In the genomic region with DNA sequence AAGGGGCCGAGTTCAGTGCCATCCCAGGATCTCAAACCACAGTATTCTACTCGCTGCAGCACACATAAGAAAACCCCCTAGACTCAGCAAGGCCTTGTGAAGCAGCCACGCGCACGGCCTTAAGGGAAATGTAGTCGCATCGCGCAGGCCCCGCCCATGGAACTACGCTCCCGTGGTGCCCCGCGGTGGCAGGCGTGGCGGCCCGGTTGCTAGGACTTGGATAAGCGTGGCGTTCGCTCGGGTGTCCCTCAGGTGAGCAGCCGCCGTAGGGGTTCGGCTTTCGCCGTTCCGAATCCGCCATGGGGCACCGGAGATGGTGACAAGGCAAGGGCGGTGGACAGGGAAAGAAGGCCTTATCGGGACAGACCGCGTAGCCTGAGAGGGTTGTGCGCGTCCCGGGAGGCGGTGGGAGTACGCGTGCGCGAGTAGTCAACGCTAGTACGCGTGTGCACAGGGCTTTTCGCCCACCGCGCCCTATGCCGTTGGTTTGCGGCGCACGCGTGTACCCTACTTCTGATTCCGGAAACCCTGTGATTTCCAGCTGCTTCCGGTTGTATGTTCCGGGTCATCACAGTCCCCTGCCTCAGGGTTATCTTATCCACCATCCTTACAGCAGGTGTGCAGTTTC, we compare ENCODE assay signal across 8 mouse cellular contexts. TPM values are rescaled to one million over a fixed set of nuclear protein-coding genes. Genes with fewer than 3 reads are reported as not detected.
A peak's percentile ranks its signal among the peaks of the same experiment; 100 is the strongest.
DNase-seq lines count a peak whose midpoint lies in the region; ATAC-seq lines count a peak whose summit lies in the region.

A gene (plus strand): TSS at position 175 of the 628 bp plus-strand sequence.
A gene (plus strand): TSS at position 183 of the 628 bp plus-strand sequence.

- H3K4me3 ChIP-seq in intestine, embryonic 14.5 days (ENCODE audit: low read depth, low read length): peak within 1 kb of the TSS; percentile 91

- peak; percentile 94 for ATAC-seq in intestine, embryonic 14.5 days (replicated peaks; ENCODE audit: low FRiP score, low TSS enrichment, low read depth)

- peak within 1 kb of the TSS; percentile 60 for H3K9ac ChIP-seq in intestine, embryonic 14.5 days (ENCODE audit: low read length)

- H3K27ac ChIP-seq in intestine, embryonic 14.5 days (ENCODE audit: low read depth): peak within 1 kb of the TSS; percentile 80

- peak within 1 kb of the TSS; percentile 85 for H3K4me2 ChIP-seq in intestine, embryonic 14.5 days (ENCODE audit: low read length)

- intact Hi-C loops in gastrocnemius, postnatal 14 days (cut with DNase I; ENCODE audit: low total_unique reads): no loop called here
- intact Hi-C loops in left cerebral cortex, postnatal 14 days (cut with DNase I): no loop called here

- H3K4me1 ChIP-seq in intestine, embryonic 14.5 days (replicated peaks; ENCODE audit: control insufficient read depth, insufficient read depth, low read length): peaks cover 18% of the 10 kb centered on the region

- under 1% methylated on average over 54 of the region's 54 CpGs for whole genome bisulfite sequencing in intestine, embryonic 14.5 days

- H3K27me3 ChIP-seq in intestine, embryonic 14.5 days (replicated peaks; ENCODE audit: control insufficient read depth, insufficient read depth, low read length): no peaks in the 10 kb centered on the region

- peak; percentile 92 for DNase-seq in adipocyte (ENCODE audit: low spot score)
- peak; percentile 99 for DNase-seq in embryo, embryonic 10 days (ENCODE audit: low spot score)
- peak; percentile 94 for DNase-seq in gastrocnemius, postnatal 14 days
- DNase-seq in intestine, embryonic 14.5 days (ENCODE audit: low spot score): peak; percentile 98
- peak; percentile 95 to 97 for DNase-seq in left cerebral cortex, postnatal 14 days (ENCODE audit: low spot score in 2 of 2)
- DNase-seq in mesoderm, embryonic 11.5 days (ENCODE audit: low read depth, low spot score): peak; percentile 93
- peak; percentile 93 to 95 for DNase-seq in right cerebral cortex, postnatal 36 days (ENCODE audit: low spot score in 2 of 2)
- DNase-seq in yolk sac, embryonic 10.5 days (ENCODE audit: low spot score): peak; percentile 97

- peaks cover 19% of the 10 kb centered on the region for H3K36me3 ChIP-seq in intestine, embryonic 14.5 days (ENCODE audit: control insufficient read depth, insufficient read depth, low read length)

- H3K9me3 ChIP-seq in intestine, embryonic 14.5 days (ENCODE audit: control insufficient read depth, low read length): no peaks in the 10 kb centered on the region

RNA-seq across cellular contexts. Expression of the first gene that starts in this region (rescaled TPM):
- total RNA-seq in gastrocnemius, postnatal 14 days (2021): 10 to 100 TPM; 18.3 to 22.0 TPM
- 108 and 111 TPM in 2 replicates for polyA plus RNA-seq in intestine, embryonic 14.5 days (2014; fragmentation: Nextera tagmentation; extraction: Ambion mirVana)
- 10 to 100 TPM; 35.8 to 39.3 TPM for total RNA-seq in left cerebral cortex, postnatal 14 days (2021)

RNA-seq across cellular contexts. Expression of the second gene that starts in this region (rescaled TPM):
- 1 to 10 TPM; 1.2 to 1.5 TPM for total RNA-seq in gastrocnemius, postnatal 14 days (2021)
- 9.2 and 10.1 TPM in 2 replicates for polyA plus RNA-seq in intestine, embryonic 14.5 days (2014; fragmentation: Nextera tagmentation; extraction: Ambion mirVana)
- total RNA-seq in left cerebral cortex, postnatal 14 days (2021): 1 to 10 TPM; 2.8 TPM

Comparison
In these comparisons a context has a peak if more than half of its experiments do, and no peak if none do; other contexts are left out.
1. Peak in every context shown above with its lines: DNase-seq, ATAC-seq, H3K4me3 ChIP-seq and H3K27ac ChIP-seq.